Mouse (Mus musculus) embryonic stem cell, embryonic (primary cell): Measurements from ENCODE around the gene Rdh7.

Source experiments
- CTCF ChIA-PET, 4 experiments: fragments of 300-600 bp in 2 of 4; fragments of 350-600 bp in 2 of 4; sonication (Branson Sonifier 250); formaldehyde crosslinking; loops; one replicate each; lab custom pipeline; 2022; ENCODE audit warnings: inconsistent platforms in 2 of 4; lab: Charles Lee
- POLR2A ChIA-PET, 4 experiments: fragments of 300-600 bp in 2 of 4; fragments of 350-600 bp in 2 of 4; sonication (Branson Sonifier 250); formaldehyde crosslinking; loops; one replicate each; lab custom pipeline; 2022; ENCODE audit warnings: antibody characterized with exemption in 4 of 4, inconsistent platforms in 1 of 4; lab: Charles Lee

The Rdh7 gene

DNA sequence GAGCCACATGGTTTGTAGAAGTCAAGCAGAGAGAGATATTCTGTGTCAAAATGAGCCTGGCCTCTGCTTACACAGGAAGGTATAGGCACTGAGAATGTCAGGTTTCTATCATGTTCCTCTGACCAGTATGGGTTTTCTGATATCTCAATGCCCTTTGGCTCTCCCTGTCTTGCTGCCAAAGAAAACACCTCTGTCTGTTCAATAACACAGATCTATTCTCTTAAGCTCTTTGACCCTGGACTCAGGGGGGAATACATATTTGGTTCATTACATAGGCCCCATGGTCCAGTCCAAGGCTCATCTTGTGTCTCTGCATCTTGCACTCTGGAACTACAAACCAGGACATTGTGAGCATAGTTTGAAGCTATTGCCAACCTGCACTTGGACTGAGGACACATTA lies at the start of gene Rdh7:
Gene Rdh7 (minus strand): TSS at position 213 of the 400 bp plus-strand sequence.
- ChIA-PET CTCF (interaction anchor here in 1 of 4 experiments (0.6 kb wide), 1 partner anchor 49 kb away, joined by 3 read pairs; no protein-coding TSS in a partner anchor), POLR2A (interaction anchor here in 2 of 4 experiments (0.5 to 1.6 kb wide), 5 partner anchors 9 to 18 kb away, joined by 3 to 4 read pairs (median 3); partner anchors contain the start of gene Sdr9c7 (in 2 of the 2))

DNA sequence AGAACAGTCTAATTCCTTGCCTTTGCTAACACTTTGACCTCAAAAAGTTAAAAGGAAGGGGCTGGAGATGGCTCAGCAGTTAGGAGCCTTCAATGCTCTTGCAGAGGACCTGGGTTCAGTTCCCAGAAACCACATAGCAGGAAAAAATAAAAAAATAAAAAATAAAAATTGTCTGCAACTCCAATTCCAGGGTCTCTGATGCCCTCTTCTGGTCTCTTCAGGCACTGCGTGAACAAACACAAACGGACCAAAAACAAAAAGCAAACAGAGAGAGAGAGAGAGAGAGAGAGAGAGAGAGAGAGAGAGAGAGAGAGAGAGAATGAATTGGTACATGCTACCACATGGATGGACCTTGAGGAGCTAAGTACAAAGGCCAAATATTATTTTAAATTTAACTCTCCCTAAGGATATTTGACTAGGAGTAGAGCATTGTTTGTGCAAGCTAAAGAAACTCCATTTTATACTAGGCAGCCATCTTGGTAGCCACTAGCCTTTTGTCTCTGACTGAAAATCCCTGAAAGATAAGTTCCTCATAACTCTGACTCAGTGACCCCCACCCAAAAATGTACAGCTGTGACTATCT lies 48.9 kb upstream of the Rdh7 start:
- ChIA-PET POLR2A (interaction anchor here in 1 of 4 experiments (0.6 to 1.1 kb wide), 3 partner anchors 213 to 295 kb away, joined by 3 to 5 read pairs (median 3); partner anchors contain the start of genes Stat6 and Tac2), CTCF (interaction anchor here (0.6 to 1.8 kb wide), 22 partner anchors 15 to 498 kb away, joined by 3 to 18 read pairs (median 4); partner anchors contain the start of genes Rdh7 (in 1 of the 4), Tac2 (in 1 of the 4) and Zbtb39 (in 1 of the 4))

DNA sequence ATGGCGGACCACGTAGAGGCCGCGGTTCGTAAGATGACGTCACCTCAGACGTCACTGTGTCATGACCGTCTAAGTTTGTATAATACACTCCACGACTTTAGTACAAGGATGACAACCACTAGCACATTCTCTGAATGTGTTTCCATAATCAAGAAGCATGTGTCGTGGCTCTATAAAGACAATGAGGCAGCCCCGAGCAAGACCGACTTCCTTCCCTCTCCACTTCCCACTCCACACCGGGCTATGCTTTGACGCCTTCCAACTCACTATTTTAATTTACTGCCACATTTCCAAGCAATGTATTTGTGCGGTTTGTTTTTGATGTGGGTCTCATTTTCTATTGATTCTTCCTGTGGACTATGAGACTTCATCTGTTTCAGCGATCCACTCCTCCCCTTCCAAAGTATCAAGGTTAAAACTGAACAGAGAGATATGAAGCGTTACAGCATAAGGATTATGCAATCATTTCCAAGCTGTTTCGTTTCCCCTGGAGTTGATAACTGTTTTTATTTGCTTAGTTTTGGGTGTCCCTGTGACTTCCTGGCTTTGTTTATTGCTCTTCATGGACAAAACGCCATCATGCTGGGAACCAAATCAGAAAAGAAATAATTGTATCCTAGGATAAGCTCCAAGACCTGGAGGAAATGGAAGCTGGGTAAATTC lies 48.3 kb upstream of the Rdh7 start:
- ChIA-PET POLR2A (interaction anchor here in 1 of 4 experiments (1.1 kb wide), 1 partner anchor 212 kb away, joined by 3 read pairs; the partner anchor contains the start of gene Tac2), CTCF (interaction anchor here in 3 of 4 experiments (0.6 to 1.8 kb wide), 11 partner anchors 30 to 295 kb away, joined by 3 to 10 read pairs (median 5); partner anchors contain the start of genes Rdh7 (in 1 of the 3), Stat6 (in 1 of the 3) and Zbtb39 (in 1 of the 3))

DNA sequence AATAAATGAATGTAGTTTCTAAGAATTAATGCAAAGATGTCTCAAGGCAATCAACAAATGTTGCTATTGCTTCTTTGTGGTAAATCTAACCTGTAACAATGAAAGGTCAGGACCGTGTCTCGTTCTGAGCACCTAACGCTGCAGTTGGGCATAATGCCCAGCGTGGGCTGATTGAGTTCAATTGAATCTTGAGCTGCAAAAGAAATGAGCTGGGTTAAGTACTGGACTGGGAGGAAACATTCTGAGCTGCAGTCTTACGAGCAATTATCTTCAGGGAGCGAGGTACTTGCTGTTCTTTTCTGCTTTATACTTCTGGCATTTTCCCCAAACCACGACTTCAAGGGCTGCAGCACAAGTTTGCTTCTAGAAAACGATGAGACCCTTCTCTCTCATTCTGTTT lies 47.7 kb upstream of the Rdh7 start:
- ChIA-PET CTCF (interaction anchor here in 2 of 4 experiments (0.7 to 1.8 kb wide), 5 partner anchors 189 to 294 kb away, joined by 3 to 8 read pairs (median 5); partner anchors contain the start of gene Stat6 (in 1 of the 2)), POLR2A (interaction anchor here in 1 of 4 experiments (1.1 kb wide), 1 partner anchor 212 kb away, joined by 3 read pairs; the partner anchor contains the start of gene Tac2)

DNA sequence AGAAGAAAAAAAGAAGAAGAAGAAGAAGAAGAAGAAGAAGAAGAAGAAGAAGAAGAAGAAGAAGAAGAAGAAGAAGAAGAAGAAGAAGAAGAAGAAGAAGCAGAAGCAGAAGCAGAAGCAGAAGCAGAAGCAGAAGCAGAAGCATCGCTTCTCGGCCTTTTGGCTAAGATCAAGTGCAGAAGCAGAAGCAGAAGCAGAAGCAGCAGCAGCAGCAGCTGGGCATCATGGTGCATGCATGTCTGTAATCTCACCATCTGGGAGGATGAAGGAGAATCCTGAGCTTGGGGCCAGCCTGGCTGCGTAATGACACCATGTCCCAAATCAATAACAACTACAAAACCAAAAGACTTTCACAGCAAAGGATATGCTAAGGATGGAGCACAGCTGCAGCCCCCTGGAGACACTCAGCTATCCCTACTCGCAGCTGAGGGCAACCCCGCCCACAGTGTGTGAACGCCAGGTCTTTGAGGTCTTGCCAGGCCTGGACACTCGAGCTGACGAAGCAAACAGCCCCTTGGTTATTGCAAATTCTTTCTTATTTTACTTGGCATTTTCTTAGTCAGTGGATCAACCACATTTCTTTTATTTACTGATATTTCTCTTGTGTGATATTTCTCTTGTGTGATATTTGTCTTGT lies 43.8 kb upstream of the Rdh7 start:
- ChIA-PET CTCF (interaction anchor here (0.6 to 1.6 kb wide), 5 partner anchors 24 to 188 kb away, joined by 4 to 5 read pairs (median 4); no protein-coding TSS in a partner anchor), POLR2A (interaction anchor here in 1 of 4 experiments (1.2 kb wide), 1 partner anchor 26 kb away, joined by 4 read pairs; no protein-coding TSS in a partner anchor)

DNA sequence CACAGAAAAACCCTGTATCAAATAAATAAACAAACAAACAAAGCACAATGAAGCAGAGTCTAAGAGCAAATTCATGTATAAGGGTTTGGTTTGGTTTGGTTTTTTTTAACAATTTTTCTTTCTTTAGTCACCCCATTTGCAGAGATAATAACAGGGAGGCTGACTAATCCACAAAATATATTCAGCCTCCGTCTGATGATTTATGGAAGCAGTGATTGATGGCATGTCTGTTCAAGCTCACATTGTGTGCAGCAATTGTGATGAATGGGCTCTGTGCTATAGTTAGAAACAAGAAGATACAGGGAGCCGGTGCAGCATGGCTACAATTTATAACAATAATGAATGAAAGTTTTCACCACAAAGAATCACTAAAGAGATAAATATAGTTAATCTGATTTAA lies 39.1 kb upstream of the Rdh7 start:
- POLR2A ChIA-PET, result interaction anchor here in 1 of 4 experiments (0.7 kb wide), 1 partner anchor 877 kb away, joined by 13 read pairs; the partner anchor contains the start of gene Tmem198b
- CTCF ChIA-PET, result interaction anchor here in 3 of 4 experiments (0.6 to 1.2 kb wide), 4 partner anchors 17 to 742 kb away, joined by 3 to 4 read pairs (median 3); no protein-coding TSS in a partner anchor

DNA sequence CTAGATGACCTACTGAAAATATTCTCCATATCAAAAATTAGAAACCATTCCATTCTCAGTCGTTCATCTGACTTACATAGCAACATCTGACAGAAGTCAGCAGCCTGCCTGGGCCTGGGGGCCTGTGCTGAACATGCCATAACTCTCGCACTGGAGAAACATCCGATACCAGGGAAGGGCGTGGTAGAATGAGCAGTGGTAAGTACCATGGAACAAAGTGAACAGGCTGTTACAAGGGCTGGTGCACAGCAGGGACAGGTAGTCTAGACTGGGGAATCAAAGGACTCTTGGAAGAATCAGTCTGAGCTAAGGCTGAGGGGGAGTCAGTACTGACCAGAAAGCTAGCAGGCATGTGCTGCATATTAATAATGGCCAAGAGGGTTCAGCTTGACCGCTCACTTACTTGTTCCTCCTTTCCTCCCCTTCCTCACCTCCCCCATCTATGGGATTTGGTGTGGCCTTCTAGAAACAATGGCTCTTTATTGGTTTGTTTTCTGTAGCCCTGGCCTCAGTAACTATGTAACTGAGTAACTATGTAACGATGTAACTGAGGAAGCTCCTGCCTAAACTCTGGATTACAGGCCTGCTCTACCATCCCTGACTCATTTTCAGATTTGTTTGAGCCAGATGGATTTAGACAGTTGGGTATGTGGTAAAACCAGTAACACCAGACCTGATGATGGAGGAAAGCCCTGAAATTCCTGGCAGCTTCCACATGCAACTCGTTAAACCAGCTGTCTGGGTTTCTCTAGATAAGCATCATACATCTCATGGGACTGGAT lies 36.2 kb upstream of the Rdh7 start:
- ChIA-PET CTCF (interaction anchor here in 1 of 4 experiments (0.8 kb wide), 1 partner anchor 47 kb away, joined by 3 read pairs; no protein-coding TSS in a partner anchor), POLR2A (interaction anchor here in 2 of 4 experiments (0.6 to 1.3 kb wide), 2 partner anchors 18 to 248 kb away, joined by 3 to 7 read pairs; no protein-coding TSS in a partner anchor)

DNA sequence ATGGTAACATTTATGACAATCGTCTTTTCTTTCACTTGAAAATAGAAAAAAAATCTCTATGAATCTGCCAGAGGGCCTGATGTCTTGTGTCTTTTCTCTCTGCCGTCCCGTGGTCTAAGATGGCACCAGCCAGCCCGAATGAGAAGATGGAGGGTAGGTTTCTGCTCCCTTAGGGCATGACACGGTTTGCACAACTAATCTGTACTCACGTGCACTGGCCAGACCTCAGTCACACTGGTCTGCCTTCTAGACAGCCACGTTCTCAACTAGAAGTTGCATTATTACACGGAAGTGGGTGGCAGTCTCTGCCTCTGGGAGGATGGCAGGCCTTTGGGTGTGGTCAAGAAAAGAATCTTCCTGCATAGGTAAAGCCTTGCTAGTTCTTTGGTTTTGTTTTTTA lies 34.4 kb upstream of the Rdh7 start:
- POLR2A ChIA-PET, result interaction anchor here in 1 of 4 experiments (1.0 kb wide), 1 partner anchor 180 kb away, joined by 3 read pairs; no protein-coding TSS in a partner anchor
- CTCF ChIA-PET, result no interaction called here

DNA sequence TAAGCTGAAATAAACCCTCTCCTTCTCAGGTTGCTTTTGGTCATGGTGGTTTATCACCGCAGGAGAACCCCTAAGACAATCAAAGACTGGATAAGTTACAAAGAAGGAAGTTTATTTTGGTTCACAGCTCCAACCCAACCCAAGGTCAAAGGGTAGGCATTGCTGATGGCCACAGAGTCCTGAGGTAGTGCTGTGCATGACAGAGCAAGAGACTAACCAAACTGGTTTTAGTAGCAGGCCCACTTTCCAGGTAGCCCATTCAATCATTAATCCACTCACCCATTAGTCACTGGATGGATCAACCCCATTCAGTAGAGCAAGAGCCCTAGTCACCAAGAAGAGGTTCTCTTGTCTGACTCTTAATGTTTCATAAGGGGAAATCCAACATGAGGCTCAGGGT lies 33.6 kb upstream of the Rdh7 start:
- POLR2A ChIA-PET, result interaction anchor here in 1 of 4 experiments (1.1 kb wide), 1 partner anchor 79 kb away, joined by 3 read pairs; no protein-coding TSS in a partner anchor
- CTCF ChIA-PET, result no interaction called here

DNA sequence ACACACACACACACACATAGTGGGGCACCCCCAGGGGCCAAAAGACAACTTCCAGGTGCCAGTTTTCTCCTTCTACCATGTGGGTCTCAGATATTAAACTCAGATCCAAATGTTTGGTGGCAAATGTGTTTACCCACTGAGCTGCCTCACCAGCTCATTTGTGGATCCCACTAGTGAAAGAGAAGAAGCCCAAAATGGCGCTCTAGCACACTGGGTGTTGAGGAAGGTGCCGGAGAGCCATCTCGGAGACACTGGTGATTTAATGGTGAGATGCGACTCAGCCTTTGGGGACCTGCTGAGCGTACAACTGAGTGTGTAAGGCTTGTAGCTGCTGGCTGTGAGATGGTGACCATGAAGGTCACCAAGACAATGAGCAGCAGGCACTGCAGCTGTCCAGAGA lies 29.0 kb upstream of the Rdh7 start:
- ChIA-PET POLR2A (interaction anchor here in 1 of 4 experiments (0.6 to 1.6 kb wide), 2 partner anchors 10 to 77 kb away, joined by 5 read pairs; no protein-coding TSS in a partner anchor), CTCF (interaction anchor here in 1 of 4 experiments (0.7 kb wide), 1 partner anchor 117 kb away, joined by 4 read pairs; no protein-coding TSS in a partner anchor)

DNA sequence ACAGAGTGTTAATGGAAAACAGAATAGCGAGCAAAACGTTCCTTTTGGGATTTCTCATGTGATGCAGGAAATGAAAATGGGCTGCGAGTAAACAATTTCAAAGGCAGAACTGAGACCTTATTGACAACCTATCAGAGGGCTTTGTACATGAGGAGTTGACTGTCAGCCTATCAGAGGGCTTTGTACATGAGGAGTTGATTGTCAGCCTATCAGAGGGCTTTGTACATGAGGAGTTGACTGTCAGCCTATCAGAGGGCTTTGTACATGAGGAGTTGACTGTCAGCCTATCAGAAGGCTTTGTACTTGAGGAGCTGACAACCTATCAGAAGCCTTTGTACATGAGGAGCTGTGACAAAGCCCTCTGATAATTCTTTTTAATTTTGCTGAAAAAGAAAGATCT lies 28.6 kb upstream of the Rdh7 start:
- CTCF ChIA-PET, result interaction anchor here in 1 of 4 experiments (0.7 kb wide), 1 partner anchor 118 kb away, joined by 4 read pairs; no protein-coding TSS in a partner anchor
- POLR2A ChIA-PET, result interaction anchor here in 1 of 4 experiments (0.6 to 1.6 kb wide), 2 partner anchors 10 to 77 kb away, joined by 5 read pairs; no protein-coding TSS in a partner anchor

DNA sequence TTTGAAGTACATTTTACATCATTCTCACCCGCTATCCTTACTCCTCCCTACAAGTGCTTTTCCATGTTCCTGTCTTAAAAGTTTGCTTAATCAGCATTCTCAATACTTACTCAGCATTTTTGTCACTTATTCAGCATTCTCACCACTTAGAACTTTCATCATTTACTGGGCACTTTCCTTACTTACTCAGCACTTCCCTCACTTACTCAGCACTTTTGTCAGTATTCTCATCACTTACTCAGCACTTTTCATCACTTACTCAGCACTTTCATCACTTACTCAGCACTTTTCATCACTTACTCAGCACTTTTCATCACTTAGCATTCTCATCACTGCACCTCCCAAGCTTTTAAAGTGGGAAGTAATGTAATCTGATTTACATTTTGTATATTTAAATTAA lies 27.0 kb upstream of the Rdh7 start:
- ChIA-PET POLR2A (interaction anchor here in 2 of 4 experiments (0.6 kb wide), 2 partner anchors 136 to 217 kb away, joined by 3 read pairs; no protein-coding TSS in a partner anchor), CTCF (interaction anchor here in 1 of 4 experiments (0.5 kb wide), 1 partner anchor 48 kb away, joined by 3 read pairs; no protein-coding TSS in a partner anchor)

DNA sequence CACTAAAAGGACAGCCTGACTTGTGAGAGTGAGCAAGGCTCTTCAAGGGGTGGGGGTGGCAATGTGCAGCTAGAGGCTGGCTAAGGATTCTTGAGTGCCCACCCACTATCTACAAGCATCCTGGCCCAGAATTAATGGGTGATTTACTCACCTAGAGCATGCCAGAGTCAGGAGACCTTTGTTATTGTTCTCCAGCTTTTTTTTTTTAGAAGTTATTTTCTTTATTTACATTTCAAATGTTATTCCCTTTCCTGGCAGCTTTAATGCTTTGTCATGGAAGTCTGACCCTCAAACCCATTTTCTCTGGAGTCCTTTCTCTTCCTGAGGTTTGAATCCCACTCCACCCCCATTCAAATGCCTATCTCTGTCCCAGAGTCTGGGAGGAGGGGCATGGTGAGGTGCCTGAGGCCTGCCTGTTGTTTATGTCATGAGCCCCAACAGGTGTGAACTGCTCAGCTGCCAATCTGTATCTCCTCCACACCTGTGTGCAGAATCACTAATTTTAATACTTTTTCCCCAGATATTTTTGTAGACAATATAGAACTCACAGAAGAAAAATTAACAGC lies 18.9 kb upstream of the Rdh7 start:
- ChIA-PET CTCF (interaction anchor here in 2 of 4 experiments (0.6 to 1.2 kb wide), 8 partner anchors 26 to 264 kb away, joined by 3 to 5 read pairs (median 3); partner anchors contain the start of gene Nab2 (in 1 of the 2)), POLR2A (interaction anchor here in 2 of 4 experiments (0.6 to 5.0 kb wide), 13 partner anchors 9 to 395 kb away, joined by 3 to 40 read pairs (median 5); partner anchors contain the start of gene Sdr9c7 (in 1 of the 2))

DNA sequence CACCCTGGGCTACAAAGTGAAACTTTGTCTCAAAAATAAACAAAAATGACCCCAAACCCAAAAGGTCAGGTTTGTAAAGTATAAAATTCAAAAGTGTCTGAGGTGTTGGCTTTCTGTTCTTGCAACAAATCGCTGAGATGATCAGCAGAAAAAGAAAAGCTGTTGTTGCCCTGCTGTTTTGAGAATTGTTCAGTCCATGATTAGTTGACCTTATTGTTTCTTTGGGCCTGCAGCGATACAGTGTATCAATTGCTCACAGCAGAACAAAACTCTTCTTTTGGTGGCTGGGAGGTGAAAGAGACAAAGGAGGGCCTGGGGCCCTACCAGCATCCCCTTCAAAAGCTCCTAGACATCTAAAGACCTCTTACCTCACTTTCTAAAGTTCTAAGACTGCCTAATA lies 17.5 kb upstream of the Rdh7 start:
- CTCF ChIA-PET, result no interaction called here
- POLR2A ChIA-PET, result interaction anchor here in 2 of 4 experiments (0.5 to 5.0 kb wide), 10 partner anchors 9 to 187 kb away, joined by 3 to 40 read pairs (median 5); partner anchors contain the start of genes Naca (in 1 of the 2), Rdh7 (in 1 of the 2) and Sdr9c7 (in 1 of the 2)

DNA sequence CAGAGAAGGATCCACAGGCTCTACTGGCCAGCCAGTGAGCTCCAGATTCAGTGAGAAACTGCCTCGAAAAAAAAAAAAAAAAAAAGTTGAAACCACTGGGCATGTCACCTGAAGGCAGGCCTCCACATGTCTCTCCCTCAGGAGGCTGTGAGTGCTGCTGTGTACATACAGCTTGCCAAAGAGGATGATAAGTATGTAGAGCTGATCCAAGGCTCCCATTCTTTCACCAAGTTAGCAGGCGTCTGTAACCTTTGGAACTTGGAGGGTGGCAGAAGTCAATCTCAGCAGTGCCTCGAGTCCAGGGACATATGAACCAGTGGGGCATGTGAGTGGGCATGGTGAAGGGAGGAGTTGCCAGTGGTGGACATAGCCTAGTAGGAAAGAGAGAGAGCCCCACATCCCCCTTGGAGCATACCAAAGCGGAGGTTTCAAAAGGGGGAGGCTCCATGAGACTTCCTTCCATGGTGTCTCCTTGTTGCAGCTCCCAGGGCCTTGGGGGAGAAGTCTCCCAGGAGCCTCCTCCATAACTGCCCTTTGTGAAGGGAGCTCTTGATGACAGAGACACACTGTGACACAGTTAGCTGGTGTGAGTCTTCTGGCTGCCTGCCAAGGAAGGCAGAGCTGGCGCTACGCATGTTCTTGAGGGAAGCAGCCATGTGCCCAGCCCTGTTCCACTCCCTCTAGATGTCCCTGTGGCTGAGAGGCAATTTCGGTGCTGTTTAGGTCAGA lies 16.3 kb upstream of the Rdh7 start:
- POLR2A ChIA-PET, result interaction anchor here in 3 of 4 experiments (0.6 to 5.0 kb wide), 12 partner anchors 9 to 790 kb away, joined by 3 to 40 read pairs (median 3); partner anchors contain the start of genes Naca (in 1 of the 3) and Sdr9c7 (in 1 of the 3)
- CTCF ChIA-PET, result interaction anchor here in 2 of 4 experiments (0.6 to 1.6 kb wide), 4 partner anchors 15 to 253 kb away, joined by 3 to 6 read pairs (median 6); no protein-coding TSS in a partner anchor
